Mouse (Mus musculus) heart, postnatal 36 days (tissue): ENCODE measurements at regions not wholly inside any gene's neighbourhood (a gene's known extent, or its start where the extent isn't known, plus 50 kb on each side); places are given as distances from the start of the nearest gene placed in this dataset.

Source experiments
- DNase-seq, 2 experiments: peaks; one replicate each; pipeline ENCODE4 v3.0.0; 2021 to 2022
- intact Hi-C: fragments of 180-260 bp; cut with DNase I; formaldehyde crosslinking; loops from one replicate; pipeline ENCODE4 v1.15.1; 2025

DNA sequence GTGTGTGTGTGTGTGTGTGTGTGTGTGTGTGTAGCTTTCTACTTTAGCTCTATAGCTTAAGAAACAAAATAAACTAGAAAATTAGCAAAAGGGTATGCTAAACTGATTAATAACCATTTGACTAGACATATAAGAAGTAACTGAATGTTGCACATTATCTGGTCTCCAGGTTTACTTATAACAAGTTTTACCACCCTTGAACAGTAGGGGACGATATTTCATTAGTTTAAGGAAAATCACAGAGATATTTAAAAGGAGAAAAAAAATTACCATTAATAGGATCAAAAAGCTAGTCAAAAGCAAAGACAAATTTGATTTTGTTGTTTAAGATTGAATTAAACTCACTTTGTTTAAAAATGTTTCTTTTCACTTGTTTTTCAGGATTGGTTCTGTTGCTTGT is 349.5 kb upstream of the Itga1 start:
- intact Hi-C loops, result loop anchor here (2.0 kb wide), 1 partner anchor 1262 kb away; no protein-coding TSS in a partner anchor
- no peak for DNase-seq

GRCm38 (mm10) chr13:115427091-115428033 is 325.6 kb upstream of the Itga1 start:
- DNase-seq, result no peak
- intact Hi-C loops, result no loop called here

DNA sequence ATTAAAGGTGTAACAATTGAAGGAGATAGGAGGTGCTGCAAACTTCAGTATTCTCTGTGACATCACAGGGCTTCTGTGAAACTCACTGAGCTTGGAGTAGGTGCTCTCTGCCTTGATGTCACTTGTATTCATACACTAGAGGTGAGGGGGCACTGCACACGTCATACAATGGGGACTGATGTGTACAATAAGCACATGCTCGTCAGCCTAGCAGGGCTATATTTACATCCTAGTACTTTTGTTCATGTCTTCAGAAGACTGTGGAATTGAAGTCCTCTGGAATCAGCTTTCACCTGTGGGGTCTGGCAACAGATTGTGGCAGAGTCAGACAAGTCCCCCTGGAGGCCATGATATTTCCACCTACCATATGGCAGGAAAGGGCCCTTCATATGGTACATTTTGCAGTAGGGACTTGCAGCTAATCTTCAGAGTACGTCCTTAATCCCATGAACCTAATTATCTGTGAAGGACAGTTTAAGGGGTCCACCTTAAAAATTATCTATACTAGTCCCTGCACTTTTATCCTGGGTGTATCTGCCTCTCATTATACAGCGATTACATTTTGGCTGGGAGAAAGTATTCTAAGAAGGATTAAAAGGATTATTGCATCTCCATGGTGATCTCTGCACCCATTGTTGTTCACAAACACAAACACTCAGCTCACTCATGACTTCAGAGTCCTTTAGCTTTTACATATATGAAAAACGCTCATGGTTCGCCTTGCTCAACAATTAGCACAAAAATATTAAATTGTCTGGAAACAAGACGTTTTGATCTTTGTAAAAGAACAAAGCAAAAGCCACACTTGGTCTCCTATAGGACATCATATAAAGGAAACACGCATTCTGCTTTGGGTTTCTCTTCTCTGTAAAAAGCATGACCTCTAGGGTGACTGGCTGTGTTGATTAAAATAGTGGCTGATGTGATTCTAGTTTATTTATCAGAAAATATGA is 324.1 kb upstream of the Itga1 start:
- intact Hi-C loops, result no loop called here
- no peak for DNase-seq

GRCm38 (mm10) chr13:115423761-115424160 is 322.0 kb upstream of the Itga1 start:
- no peak for DNase-seq
- intact Hi-C loops, result no loop called here

GRCm38 (mm10) chr13:115421483-115421882 is 319.7 kb upstream of the Itga1 start:
- intact Hi-C loops, result no loop called here
- no peak for DNase-seq

DNA sequence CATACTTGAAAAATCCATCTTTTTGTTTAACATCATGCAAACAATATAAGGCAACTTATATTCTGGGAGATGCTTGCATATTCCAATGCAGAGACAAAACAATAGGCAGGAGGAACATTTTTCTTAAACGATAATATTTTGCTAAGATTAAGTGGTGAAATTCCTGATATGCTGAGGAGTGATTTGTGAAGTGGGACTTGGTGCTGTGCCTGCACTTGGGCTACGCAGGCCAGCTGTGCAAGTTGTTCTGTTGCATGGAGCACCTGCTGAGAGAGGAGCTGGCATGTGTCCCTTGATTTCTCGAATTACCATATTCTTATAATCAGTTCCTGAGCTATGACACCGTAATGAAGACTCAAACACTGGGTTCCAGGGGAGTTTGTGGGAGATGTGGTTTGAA is 316.1 kb upstream of the Itga1 start:
- no peak for DNase-seq
- intact Hi-C loops, result no loop called here

- DNase-seq, result no peak
- intact Hi-C loops, result no loop called here
Observed at GRCm38 (mm10) chr13:115413721-115414531, 312.2 kb upstream of the Itga1 start.

DNA sequence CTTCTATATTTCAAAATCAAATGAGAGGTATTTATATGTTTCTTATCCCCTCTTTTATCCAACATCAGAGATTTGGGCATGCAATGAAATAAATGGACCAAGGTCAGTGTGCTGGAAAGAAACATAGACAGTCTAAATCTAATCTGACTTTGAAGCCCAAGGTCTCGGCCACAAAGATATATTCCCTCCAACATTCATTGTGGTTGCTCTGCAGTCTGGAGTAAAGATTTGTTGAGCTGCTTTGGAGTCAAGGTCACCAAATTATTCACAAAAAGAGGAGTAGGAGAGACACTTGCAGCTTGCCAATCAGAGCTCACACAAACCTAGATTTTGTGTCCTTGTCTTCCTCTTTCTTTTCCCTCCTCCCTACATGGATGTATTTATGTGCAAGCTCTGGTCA is 304.2 kb upstream of the Itga1 start:
- intact Hi-C loops, result no loop called here
- DNase-seq, result no peak

- intact Hi-C loops, result no loop called here
- no peak for DNase-seq
Observed at GRCm38 (mm10) chr13:115400706-115401215, 299.0 kb upstream of the Itga1 start.

DNA sequence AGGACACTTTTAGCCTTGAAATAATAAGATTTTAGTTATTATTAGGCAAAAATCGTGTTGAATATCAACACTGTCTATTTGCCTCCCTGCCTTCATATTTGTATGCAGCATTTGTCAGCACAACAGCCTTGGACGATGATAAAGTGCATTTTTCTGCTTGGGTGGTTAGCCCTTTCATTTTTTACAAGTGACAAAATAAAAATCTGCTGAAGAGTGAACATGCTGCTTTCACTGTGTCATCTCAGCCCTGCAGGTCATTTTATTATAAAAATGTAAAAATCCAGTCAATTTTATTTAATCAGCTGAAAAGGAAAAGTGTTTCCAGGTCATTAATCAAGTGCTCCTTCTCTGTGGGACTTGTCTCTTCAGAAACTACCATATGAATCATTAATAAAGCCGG is 277.9 kb upstream of the Itga1 start:
- no peak for DNase-seq
- intact Hi-C loops, result no loop called here

- intact Hi-C loops, result no loop called here
- DNase-seq, result no peak
Observed at GRCm38 (mm10) chr13:115376180-115376880, 274.6 kb upstream of the Itga1 start.

GRCm38 (mm10) chr13:115361457-115361856 is 259.7 kb upstream of the Itga1 start:
- intact Hi-C loops, result no loop called here
- no peak for DNase-seq

GRCm38 (mm10) chr13:115347022-115347398 is 245.2 kb upstream of the Itga1 start:
- intact Hi-C loops, result no loop called here
- DNase-seq, result no peak

GRCm38 (mm10) chr13:115346115-115347021 is 244.6 kb upstream of the Itga1 start:
- no peak for DNase-seq
- intact Hi-C loops, result no loop called here

DNA sequence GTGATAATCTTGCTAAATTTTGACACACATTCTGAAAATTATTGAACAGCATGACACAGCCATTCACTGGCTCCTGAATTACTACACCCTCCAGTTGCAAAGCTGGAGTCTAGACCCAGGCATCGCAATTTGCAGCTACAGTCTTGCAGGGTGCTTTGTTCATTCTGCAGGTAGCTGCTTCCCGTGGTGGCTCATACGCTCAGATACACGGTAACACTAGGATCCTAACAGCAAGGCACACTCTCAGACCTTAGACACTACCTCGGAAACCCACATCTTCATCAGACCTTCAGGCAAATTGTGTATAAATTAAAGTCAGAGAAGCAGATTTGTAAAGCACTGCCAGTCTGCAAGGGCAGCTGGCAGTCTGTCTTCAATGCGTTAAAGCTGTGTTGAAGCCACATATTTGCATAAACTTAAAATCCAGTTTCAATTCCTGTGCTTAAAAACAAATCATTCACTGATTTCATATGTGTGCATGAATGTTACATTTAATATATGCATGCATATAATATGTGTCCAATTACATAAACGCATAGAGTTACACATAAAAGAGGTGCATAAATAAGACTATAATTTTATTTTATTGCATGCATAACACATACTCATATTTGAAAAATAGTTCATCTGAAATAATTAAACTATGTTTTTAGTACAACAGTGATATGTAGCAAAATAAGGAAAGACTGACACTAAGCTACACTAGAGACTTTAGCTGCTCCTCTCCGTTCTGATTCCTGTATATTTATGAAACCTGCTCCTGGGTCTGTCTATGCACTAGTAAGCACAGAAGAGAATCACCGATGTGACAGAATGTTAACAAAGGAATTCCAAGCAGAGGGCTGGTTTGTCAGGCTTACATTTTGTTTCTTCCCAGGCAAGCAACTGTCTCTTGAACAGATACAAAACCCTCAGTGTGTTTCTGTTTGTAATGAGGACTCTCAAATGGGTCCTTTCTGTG is 227.5 kb upstream of the Itga1 start:
- no peak for DNase-seq
- intact Hi-C loops, result no loop called here

GRCm38 (mm10) chr13:115326294-115326693 is 224.5 kb upstream of the Itga1 start:
- intact Hi-C loops, result no loop called here
- DNase-seq, result no peak

DNA sequence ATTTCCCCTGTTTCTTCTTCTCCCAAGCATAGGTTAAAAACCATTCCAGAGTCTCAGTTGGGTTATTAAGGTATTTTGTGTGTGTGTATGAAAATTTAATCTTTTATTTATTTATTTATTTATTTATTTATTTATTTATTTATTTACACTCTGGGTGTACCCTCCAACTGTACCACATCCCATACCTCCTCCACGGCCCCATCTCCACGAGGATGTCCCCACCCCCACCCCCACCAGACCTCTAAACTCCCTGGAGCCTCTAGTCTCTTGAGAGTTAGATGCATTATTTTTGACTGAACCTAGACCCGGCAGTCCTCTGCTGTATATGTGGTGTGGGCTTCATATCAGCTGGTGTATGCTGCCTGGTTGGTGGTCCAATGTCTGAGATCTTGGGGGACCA is 214.9 kb upstream of the Itga1 start:
- no peak for DNase-seq
- intact Hi-C loops, result no loop called here

- intact Hi-C loops, result no loop called here
Observed at GRCm38 (mm10) chr13:115308586-115308985, 206.8 kb upstream of the Itga1 start.

More at GRCm38 (mm10) chr13:115308586-115308985, 206.8 kb upstream of the Itga1 start:
- DNase-seq, result no peak
